Mouse (Mus musculus): ENCODE measurements around the gene Psmc3.
"Not testable (repeated sequence)": the region's sequence is repeated elsewhere in the genome, so short reads cannot be mapped to it uniquely, and the experiment has no call there.

Psmc3 gene

DNA sequence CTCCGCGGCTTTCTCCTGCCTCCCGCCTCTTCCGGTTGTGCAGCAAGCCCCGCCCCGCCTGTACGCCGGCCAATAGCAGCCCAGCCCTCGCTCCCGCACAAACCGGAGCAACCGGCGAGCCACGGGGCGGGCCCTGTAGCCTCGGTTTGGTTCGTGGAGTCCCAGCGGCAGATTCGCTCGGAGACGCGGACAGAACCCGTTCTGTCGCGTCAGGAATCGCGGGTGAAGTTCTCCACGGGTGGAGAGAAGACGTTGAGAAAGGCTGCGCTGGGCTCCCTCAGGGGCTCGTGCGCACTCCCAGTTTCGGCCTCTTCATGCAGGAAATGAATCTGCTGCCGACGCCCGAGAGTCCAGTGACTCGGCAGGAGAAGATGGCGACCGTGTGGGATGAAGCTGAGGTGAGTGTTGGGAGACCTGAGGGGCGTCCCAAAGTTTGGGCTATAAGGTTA is at the start of gene Psmc3:
Psmc3 (plus strand) TSS at position 76 of the 449 bp plus-strand sequence.
- peak; percentile 96 for DNase-seq

DNA sequence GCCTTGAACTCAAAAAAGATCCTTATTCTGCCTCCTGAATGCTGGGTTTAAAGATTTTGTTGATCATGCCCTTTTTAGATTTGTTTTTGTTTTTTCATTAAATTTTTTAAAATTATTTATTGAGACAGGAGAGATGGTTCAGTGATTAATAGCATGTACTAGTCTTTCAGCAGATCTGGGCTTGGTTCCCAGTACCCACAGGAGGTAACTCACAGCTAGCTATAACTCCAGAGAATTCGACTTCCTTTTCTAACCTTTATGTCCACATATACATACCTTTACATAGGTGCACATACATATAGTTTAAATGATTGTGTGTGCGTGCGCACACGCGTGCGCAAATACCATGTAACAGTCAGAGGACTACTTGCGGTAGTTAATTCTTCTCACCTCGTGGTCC is 45.3 kb upstream of the Psmc3 start:
- peak; percentile 56 for DNase-seq

DNA sequence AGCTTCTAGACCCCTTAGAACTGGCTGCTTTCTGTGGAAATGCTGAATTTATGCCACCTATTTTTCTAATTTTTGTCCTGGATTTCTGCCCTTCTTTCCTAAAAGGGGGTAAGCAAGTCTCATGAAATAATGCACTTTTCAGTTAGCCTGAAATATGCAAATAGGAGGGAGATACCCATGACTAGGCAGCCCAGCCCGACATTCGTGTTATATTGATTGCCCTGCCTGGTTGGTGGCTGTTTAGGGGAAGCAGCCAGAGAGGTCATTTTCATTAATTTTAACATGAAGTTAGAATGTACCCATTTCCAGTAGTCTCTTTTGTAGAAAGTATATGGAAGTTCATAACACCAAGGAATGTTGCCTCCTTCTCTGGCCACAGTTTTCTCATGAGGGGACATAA is 39.9 kb upstream of the Psmc3 start:
- no peak for DNase-seq

DNA sequence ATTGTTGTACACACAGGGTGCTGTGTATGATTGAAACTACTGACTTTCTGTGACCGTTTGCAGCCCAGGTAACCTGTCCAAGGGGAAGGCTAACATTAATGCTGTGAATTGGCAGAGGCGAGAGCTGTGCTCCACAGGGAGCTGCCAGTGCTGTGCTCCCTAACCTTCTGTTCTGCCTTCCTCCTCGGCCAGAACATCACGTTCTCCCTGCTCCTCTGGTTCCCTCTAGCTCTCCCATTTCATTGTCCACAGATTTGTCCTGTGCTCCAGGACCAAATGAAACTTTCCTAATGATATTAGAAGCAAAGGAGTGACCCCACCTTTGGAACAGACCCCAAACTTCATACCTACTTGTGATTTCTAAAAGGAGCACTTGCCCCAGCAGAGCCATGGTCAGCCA is 38.4 kb upstream of the Psmc3 start:
- DNase-seq: peak; percentile 90

DNA sequence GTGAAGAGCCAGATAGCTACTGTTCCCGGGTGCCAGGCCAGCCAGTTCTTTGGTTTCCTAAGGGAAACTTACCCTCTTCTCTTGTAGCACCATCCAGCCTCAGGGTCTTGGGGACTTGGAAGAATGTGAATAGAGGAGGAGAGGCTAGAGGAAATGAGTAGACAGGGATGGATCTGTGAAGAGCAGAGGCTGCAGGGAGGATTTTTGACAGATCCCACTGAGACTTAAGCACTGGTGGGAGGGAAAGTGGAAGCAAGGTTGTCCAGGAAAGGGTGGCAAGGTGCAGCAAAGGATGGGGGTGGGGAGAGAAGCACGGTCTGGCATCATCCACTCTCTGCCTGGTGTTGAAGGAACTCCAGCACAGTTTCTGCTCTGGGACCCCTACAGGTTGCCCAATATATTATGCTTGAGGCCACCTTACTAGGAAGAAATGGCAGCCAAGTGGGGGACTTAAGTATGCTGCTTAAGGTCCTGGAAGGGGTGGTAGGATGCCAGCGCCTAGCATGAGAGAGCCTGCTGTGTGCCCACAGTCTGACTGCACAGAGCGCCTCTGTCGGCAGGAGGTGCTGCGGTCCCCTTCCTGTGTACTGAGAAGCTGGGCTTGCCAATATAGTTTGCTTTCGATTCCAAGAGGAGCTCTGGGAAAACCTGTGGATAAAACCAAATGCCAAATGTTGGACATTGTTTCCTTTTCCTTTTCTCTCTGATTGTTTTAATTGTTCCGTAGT is 35.6 kb upstream of the Psmc3 start:
- peak; percentile 72 for DNase-seq

DNA sequence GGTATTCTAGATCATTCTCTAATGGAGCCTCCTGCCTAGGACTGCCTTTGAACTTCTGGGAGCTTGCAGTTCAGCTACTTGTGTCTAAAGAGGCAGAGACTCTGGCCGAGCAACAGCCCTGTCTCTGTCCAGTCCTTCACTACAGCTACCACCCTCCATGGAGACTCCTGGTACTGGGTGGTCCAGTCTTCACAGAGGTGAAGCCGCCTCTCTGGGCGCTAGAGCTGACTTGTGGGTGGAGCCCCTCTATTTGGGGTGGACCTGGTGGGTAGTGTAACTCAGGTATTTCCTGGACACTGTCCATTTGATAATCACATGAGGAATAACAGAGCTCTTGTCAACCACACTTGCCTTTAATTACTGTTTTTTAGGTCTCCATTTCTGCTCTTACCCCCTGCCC is 33.9 kb upstream of the Psmc3 start:
- no peak for DNase-seq

DNA sequence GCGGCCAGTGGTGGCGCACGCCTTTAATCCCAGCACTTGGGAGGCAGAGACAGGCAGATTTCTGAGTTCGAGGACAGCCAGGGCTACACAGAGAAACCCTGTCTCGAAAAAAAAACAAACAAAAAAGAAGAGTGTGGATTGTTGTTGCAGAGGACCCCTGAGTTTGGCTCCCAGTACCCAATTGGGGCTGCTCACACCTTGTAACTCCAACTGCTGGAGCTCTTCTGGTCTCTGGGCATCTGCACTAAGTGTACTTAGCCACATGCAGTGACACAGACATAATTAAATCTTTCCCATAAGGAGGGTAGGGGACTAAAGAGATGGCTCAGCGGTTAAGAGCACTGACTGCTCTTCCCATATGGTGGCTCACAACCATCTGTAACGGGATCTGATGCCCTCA is 31.5 kb upstream of the Psmc3 start:
- DNase-seq: not testable (repeated sequence)

DNA sequence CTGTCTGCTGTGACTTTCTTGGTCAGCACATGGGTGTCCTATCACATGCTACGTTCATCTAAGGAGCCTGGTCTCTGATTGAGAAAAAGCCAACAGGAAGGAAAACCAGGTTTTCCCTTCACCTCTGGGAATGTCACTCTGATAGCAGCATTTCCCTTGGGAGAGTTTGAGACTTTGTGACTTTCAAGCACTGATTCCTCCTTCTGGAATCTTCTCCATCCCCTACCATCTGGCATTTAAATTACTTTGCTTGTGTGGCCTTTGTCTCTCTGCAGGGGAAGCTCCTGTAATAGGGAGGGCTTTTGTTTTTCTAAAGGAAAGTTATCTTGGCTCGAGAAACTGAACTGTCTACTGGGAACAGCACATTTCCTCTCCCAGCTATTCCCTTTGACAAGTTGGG is 30.7 kb upstream of the Psmc3 start:
- DNase-seq: no peak

DNA sequence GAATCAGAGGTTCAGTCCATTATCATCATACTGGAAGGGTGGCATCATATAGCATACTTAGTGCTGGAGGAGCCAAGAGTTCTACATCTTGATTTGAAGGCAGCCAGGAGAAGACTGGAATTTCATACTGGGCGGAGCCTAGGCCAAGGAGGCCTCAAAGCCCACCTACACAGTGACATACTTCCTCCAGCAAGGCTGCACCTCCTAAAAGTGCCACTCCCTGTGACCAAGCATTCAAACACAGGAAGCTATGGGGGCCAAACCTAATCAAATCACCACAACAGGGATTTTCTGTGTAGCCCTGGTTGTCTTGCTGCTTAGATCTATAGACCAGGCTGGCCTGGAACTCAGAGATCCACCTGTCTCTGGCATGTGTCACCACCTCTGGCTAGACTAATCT is 29.9 kb upstream of the Psmc3 start:
- no peak for DNase-seq

DNA sequence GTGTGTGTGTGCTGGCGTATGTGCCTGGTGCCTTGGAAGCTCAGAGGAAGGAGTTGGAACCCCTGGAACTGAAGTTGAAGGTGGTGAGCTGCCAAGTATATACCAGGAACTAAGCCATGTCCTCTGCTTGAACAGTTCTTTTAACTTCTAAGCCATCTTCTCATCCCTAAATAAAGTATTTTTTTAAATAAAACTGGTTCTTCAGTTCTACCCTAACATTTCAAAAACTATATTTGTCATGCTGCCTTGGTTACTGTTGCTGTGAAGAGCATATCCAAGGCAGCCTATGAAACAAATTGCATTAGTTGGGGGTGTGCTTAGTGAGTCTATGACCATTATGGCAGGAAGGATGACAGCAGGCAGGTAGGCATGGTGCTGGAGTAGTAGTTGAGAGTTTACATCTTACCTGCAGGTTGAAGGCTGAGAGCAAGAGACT is 28.7 kb upstream of the Psmc3 start:
- no peak for DNase-seq

DNA sequence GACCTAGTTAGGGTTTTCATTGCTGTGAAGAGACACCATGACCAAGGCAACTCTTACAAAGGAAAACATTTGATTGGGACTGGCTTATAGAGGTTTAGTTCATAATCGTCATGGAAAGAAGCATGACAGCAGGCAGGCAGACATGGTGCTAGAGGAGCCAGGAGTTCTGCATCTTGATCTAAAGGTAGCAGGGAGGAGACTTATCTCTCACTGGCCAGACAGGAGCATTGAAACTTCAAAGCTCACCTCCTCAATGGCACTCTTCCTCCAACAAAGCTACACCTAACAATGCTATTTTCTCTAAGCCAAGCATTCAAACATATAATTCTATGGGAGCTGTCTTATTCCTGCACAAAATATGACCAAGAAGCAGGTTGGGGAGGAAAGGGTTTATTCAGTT is 27.3 kb upstream of the Psmc3 start:
- no peak for DNase-seq

DNA sequence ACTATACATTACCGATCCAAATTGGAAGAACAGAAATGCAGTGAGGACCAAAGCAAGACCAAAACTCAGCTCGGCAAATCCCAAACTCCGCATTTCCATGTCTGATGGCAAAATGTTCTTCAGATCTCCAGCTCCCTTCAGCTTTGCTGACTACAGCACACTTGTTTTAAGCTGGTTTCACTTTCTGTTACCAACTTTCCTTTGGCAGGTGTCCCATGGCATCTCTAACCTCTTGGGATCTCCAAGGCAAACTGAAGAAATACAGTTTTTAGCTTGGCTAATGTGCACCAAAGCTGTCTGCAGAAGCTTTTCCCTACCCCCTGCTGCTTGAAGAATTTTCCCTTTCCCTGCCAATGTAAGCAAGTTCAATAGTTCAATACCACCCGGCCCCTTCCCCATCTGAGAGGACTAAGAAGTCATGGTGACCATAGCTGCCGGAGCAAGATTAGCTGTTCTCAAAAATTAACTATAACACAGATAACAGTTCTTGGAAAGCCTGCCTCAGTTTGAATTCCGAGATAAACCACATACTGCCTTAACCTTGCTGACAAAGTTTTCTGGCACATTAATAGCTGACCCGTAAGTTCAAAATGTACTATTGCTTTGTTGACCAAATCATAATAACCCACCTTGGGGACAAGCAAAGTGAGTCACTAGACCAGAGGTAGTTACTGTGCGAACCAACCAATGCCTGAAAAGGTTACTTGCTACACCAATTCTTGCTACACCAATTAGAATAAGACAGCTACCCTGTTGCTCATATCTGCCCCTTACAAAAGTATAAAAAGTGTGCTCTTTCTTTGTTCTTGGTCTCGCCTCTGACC is 26.2 kb upstream of the Psmc3 start:
- DNase-seq: no peak

DNA sequence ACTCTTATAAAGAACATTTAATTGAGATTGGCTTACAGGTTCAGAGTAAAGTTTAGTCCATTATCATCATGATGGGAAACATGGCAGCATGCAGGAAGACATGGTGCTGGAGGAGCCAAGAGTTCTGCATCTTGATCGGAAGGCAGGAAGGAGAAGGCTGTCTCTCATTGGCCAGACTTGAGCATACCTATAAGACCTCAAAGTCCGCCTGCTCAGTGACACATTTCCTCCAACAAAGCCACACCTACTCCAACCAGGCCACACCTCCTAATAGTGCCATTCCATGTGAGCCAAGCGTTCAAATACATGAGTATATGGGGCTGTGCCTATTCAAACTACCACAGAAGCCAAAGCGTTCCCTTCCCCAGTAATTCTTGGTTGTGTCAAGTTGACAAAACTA is 22.6 kb upstream of the Psmc3 start:
- DNase-seq: no peak

DNA sequence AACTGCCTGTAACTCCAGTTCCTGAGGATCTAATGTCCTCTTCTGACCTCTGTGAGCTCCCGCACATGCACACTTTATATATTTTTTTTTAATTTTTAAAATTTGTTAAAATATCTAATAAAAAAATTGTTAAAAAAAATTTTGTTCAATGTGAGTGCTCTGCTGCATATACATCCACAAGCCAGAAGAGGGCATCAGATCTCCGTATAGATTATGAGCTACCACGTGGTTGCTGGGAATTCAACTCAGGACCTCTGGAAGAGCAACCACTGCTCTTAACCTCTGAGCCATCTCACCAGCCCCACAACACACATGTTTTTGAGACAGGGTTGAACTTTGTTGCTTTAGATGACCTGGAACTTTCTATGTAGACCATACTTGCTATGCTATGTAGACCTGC is 20.8 kb upstream of the Psmc3 start:
- no peak for DNase-seq

DNA sequence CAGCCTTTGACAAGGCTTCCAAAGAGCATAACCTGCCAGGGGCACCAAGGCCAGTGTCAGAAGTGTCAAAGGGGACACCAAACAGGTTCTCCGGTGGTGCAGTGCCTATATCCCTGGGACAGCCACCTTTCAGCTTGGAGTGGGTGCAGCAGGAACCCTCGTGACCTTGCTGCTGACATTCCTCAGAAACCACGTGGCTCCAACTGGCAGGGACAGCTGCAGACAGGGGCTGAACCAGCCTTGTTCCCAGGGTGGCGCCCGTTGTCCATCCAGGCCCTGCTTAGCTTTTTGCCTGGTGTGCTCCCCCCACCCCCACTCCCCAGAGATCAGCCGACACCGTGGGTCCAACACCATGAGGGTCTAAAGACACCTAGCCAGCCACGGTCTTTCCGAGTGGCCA is 18.4 kb upstream of the Psmc3 start, which contains the start of gene Rapsn:
Rapsn (plus strand) TSS at position 236 of the 400 bp plus-strand sequence.
- DNase-seq: no peak

DNA sequence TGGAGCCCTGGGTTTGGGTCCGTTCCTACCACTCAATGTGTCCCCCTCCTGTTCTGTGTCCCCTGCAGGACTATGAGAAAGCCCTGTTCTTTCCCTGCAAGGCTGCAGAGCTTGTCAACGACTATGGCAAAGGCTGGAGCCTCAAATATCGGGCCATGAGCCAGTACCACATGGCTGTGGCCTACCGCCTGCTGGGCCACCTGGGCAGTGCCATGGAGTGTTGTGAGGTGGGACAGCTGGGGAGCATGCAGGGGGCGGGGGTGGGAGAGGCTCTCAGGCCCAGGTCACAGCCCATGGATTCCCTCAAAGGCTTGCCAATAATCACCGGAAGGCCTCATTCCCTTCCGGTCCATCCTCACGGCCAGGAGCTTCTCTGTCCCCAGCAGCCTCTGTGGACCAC is 12.0 kb upstream of the Psmc3 start:
- no peak for DNase-seq

DNA sequence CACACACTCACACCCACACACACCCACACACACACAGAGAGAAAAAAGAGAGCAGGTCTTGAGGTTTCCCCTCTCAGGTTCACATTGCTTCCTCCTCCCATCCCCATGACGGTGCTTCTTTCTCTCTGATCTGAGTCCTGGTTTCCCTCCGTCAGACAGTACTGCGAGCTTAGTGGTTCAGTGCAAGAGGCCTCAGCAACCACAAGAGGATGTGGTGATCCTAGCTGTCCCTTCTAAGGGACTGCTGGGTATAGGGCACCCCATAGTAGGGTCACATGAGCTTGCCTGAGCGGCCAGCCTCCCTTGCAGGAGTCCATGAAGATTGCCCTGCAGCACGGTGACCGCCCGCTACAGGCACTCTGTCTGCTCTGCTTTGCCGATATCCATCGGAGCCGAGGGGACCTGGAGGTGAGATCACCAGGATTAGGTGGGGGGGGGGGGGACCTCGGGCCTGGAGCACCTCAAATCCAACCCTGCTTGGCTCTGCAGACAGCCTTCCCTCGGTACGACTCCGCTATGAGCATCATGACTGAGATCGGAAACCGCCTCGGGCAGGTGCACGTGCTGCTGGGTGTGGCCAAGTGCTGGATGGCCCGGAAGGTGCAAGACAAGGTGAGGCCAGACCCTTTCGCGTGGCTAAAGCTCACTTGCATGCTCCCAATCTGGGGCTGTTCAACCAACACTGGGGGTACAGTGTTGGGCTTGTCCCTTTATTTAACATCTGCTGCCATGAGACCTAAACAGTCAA is 11.0 kb upstream of the Psmc3 start:
- no peak for DNase-seq

DNA sequence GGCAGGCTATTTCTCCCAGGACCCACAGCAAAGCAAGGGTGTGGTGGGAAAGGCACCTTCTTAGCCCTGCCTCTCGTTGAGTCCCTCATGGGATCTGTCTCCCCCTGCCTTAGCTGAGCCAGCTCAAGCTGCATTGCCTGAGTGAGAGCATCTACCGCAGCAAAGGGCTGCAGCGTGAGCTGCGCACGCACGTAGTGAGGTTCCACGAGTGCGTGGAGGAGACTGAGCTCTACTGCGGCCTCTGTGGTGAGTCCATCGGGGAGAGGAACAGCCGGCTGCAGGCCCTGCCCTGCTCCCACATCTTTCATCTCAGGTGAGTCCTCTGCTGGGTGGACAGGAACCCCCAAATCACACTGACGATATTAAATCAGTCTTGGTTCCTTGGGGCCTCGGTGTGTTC is 9.1 kb upstream of the Psmc3 start:
- no peak for DNase-seq

DNA sequence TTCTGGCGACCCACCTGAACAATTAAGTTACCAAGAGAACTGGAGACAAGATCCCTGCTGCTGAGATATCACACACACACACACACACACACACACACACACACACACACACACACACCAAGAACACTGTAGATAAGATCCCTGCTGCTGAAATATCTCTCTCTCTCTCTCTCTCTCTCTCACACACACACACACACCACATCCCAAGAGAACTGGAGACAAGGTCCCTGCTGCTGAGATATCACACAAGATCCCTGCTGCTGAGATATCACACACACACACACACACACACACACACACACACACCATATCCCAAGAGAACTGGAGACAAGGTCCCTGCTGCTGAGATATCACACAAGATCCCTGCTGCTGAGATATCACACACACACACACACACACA is 8.0 kb upstream of the Psmc3 start:
- DNase-seq: not testable (repeated sequence)

DNA sequence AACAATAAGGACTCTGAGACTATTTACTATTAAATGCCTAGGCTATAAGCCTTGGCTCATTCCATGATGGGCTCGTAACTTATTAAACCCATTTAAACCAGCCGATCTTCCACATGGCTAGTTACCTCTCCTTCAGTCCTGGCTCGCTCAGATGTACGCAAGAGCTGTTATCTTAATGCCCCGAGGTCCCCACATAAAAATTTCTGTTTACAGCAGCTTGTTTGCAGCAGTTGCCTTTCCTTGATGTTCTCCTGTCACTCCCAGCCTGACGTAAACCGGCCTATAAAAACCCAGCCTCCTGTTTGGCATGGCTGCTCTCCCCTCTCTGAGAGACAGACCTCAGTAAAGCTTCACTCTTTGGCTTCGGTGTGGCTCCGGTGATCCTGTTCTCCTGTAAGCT is 6.5 kb upstream of the Psmc3 start:
- no peak for DNase-seq

DNA sequence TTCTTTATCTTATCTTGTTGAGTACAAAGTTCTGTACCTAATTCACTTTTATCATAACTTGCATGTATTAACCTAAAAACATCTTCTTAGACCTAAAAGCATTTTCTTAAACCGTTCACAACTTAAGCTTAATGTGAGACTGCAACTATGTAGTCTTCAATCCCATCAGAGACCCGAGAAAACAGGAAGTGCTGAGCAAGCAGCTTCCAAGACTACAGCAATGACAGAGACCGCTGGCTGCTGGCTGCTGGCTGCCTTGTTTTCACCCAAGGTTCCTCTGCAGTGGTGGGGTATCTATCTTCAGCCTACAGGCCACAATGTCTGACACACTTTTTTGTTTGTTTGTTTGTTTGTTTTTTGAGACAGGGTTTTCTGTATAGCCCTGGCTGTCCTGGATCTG is 1.9 kb upstream of the Psmc3 start:
- DNase-seq: no peak

DNA sequence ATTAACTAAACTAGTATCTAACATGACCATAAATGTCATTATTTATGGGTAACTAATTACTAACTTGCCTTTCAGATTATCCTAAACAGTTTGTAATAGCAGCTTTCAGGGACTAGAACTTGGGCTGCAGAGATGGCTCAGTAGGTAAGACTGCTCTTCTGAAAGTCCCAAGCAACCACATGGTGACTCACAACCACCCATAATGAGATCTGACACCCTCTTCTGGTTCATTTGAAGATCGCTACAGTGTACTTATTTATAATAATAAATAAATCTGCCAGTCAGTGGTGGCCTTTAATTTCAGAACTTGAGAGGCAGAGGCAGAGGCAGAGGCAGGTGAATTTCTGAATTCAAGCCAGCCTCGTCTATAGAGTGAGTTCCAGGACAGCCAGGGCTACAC is 1.1 kb upstream of the Psmc3 start:
- DNase-seq: peak; percentile 40

DNA sequence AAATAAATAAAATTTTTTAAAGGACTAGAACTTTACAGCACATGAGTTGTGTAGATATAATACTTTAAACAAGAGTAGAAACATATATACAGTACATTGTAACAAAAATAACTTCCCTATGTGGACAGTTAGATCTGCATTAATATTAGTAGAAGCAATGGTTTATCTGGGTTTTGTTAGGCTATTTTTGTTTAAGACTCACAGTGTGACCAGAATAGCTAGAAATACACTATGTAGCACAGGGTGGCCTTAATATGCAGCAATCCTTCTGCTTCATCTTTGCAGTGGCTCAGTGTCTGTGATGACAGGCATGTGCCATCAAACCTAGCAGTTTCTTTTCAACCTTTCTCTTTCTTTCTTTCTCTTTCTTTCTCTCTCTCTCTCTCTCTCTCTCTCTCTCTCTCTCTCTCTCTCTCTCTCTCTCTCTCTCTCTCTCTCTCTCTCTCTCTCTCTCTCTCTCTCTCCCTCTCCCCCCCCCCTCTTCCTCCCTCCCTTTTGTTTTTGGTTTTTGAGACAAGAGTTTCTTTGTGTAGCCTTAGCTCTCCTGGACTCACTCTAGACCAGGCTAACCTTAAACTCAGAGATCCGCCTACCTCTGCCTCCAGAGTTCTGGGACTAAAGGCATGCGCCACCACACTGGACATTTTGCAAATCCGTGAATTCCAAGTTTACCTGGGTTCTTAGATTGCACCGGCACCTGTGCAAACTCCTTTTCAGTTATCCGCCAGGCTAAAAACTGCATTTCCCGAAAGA is 452 bp upstream of the Psmc3 start:
- no peak for DNase-seq
